Mouse (Mus musculus) ES-Bruce4 (cell line): ENCODE results near the gene Rpl19. TPM values are rescaled to one million over a fixed set of nuclear protein-coding genes. Genes with fewer than 3 reads are reported as not detected.

ENCODE experiments used
- H3K27ac ChIP-seq: 2 replicates; pipeline ENCODE4 v1.5.1; 2012; ENCODE audit warnings: low read length, inconsistent platforms; ENCODE audit not compliant: insufficient read depth
- H3K27me3 ChIP-seq: 2 replicates; pipeline ENCODE4 v1.6.1; 2012; ENCODE audit warnings: mild to moderate bottlenecking, low read length, inconsistent platforms; ENCODE audit not compliant: control insufficient read depth, poor library complexity, insufficient read depth, severe bottlenecking
- H3K36me3 ChIP-seq: 2 replicates; pipeline ENCODE4 v1.6.1; 2012; ENCODE audit warnings: inconsistent platforms, mild to moderate bottlenecking, low read length, moderate library complexity; ENCODE audit not compliant: control insufficient read depth, poor library complexity, insufficient read depth, severe bottlenecking
- H3K4me1 ChIP-seq: one replicate; pipeline ENCODE4 v1.8.1; 2011; ENCODE audit warnings: low read length; ENCODE audit not compliant: control insufficient read depth, insufficient read depth
- H3K4me3 ChIP-seq: 2 replicates; pipeline ENCODE4 v1.5.1; 2011; ENCODE audit warnings: low read depth, mild to moderate bottlenecking, low read length
- H3K9ac ChIP-seq: 2 replicates; pipeline ENCODE4 v1.6.1; 2012; ENCODE audit warnings: low read depth, mild to moderate bottlenecking, inconsistent platforms; ENCODE audit not compliant: poor library complexity, severe bottlenecking
- H3K9me3 ChIP-seq: replicated peaks from 2 replicates; pipeline ENCODE4 v1.6.1; 2012; ENCODE audit warnings: mild to moderate bottlenecking, low read length, inconsistent platforms; ENCODE audit not compliant: control insufficient read depth, poor library complexity, insufficient read depth, severe bottlenecking
- CTCF ChIP-seq: IDR thresholded peaks from one replicate; pipeline ENCODE4 v1.8.1; 2011; ENCODE audit warnings: low read depth, low read length
- EP300 ChIP-seq: IDR thresholded peaks from 2 replicates; pipeline ENCODE4 v1.6.1; 2011; ENCODE audit warnings: low read depth, low read length; ENCODE audit not compliant: insufficient read depth
- POLR2A ChIP-seq: IDR thresholded peaks from one replicate; pipeline ENCODE4 v1.8.1; 2011; ENCODE audit warnings: low read length; ENCODE audit not compliant: insufficient read depth
- polyA plus RNA-seq: library from polyadenylated mRNA; stranded (reverse); fragments of >200 nt; gene quantifications from 2 replicates; pipeline ENCODE4 v1.2.4, GENCODE M21; 2011; ENCODE audit warnings: low read depth; ENCODE audit not compliant: missing spikeins, insufficient read depth, insufficient read length

Gene Rpl19
- polyA plus RNA-seq, 1 experiment, result 2,020 TPM

GRCm38 (mm10) chr11:98061904-98062562 is 35.5 kb downstream of the Rpl19 start:
- Histone ChIP-seq H3K9me3 (no peaks in the 10 kb centered on the region), H3K36me3 (no peaks in the 10 kb centered on the region), H3K27ac (no peak overlapping the region), H3K4me3 (no peak overlapping the region), H3K4me1 (no peaks in the 10 kb centered on the region), H3K9ac (no peak overlapping the region), H3K27me3 (no peaks in the 10 kb centered on the region)
- TF ChIP-seq POLR2A (no peak), CTCF (no peak), EP300 (no peak)

- Histone ChIP-seq H3K36me3 (0 out of 2 replicates have a peak, but pooled peaks cover 3% of the 10 kb centered on the region), H3K27ac (no peak overlapping the region; the same call in none of the 2 replicates), H3K9me3 (peaks cover 24% of the 10 kb centered on the region), H3K4me1 (no peaks in the 10 kb centered on the region), H3K4me3 (no peak overlapping the region), H3K27me3 (no peaks in the 10 kb centered on the region), H3K9ac (peak overlapping the region; percentile 65; the same call in 1 of the 2 replicates)
- TF ChIP-seq CTCF (no peak), POLR2A (no peak), EP300 (no peak)
These were observed 39.7 kb downstream of the Rpl19 start for GRCm38 (mm10) chr11:98066201-98066600.

GRCm38 (mm10) chr11:98067255-98067654 is 40.7 kb downstream of the Rpl19 start:
- Histone ChIP-seq H3K36me3 (peaks cover 3% of the 10 kb centered on the region; the same call in 1 of the 2 replicates), H3K9me3 (peaks cover 35% of the 10 kb centered on the region), H3K4me3 (peak overlapping the region; percentile 32), H3K27me3 (no peaks in the 10 kb centered on the region), H3K27ac (peak overlapping the region; percentile 74), H3K9ac (peak overlapping the region; percentile 65), H3K4me1 (no peaks in the 10 kb centered on the region)
- TF ChIP-seq CTCF, result no peak
- TF ChIP-seq EP300, result no peak
- no peak for TF ChIP-seq POLR2A

GRCm38 (mm10) chr11:98073442-98073841 is 46.9 kb downstream of the Rpl19 start:
- H3K9me3 ChIP-seq, result peaks cover 43% of the 10 kb centered on the region
- H3K4me1 ChIP-seq, result no peaks in the 10 kb centered on the region
- H3K9ac ChIP-seq, result no peak overlapping the region
- H3K4me3 ChIP-seq, result no peak overlapping the region
- peaks cover 9% of the 10 kb centered on the region for H3K36me3 ChIP-seq
- no peak overlapping the region for H3K27ac ChIP-seq
- TF ChIP-seq EP300 (no peak), CTCF (no peak)
- H3K27me3 ChIP-seq, result no peaks in the 10 kb centered on the region

GRCm38 (mm10) chr11:98075195-98075808 is 48.8 kb downstream of the Rpl19 start:
- Histone ChIP-seq H3K9ac (no peak overlapping the region), H3K36me3 (peaks cover 5% of the 10 kb centered on the region), H3K9me3 (peaks cover 27% of the 10 kb centered on the region), H3K27ac (no peak overlapping the region), H3K27me3 (no peaks in the 10 kb centered on the region), H3K4me1 (no peaks in the 10 kb centered on the region), H3K4me3 (no peak overlapping the region)
- TF ChIP-seq CTCF (peak; percentile 76), EP300 (no peak)

- H3K27me3 ChIP-seq, result no peaks in the 10 kb centered on the region
- H3K27ac ChIP-seq, result no peak overlapping the region
- no peaks in the 10 kb centered on the region for H3K4me1 ChIP-seq
- H3K9me3 ChIP-seq, result peaks cover 13% of the 10 kb centered on the region
- peaks cover 5% of the 10 kb centered on the region for H3K36me3 ChIP-seq
- TF ChIP-seq POLR2A, result no peak
- TF ChIP-seq EP300, result no peak
- TF ChIP-seq CTCF, result no peak
- H3K4me3 ChIP-seq, result no peak overlapping the region
- no peak overlapping the region for H3K9ac ChIP-seq
These were observed 50.6 kb downstream of the Rpl19 start for GRCm38 (mm10) chr11:98077086-98077485.

Other genes starting within 250 kb of the Rpl19 start
- gene Rpl23, start 244.3 kb upstream of the Rpl19 start, polyA plus RNA-seq, result 777 and 842 TPM in 2 replicates
- 228 and 231 TPM in 2 replicates for gene Lasp1, start 227.7 kb upstream of the Rpl19 start, polyA plus RNA-seq
- gene B230217C12Rik, start 185.9 kb upstream of the Rpl19 start, polyA plus RNA-seq, result 2.8 and 3.4 TPM in 2 replicates
- gene Fbxo47, start 142.6 kb upstream of the Rpl19 start, polyA plus RNA-seq, result 2.5 and 2.8 TPM in 2 replicates
- gene Plxdc1, start 40.3 kb upstream of the Rpl19 start, polyA plus RNA-seq, result 3.0 and 3.3 TPM in 2 replicates
- gene Arl5c, start 30.5 kb upstream of the Rpl19 start, polyA plus RNA-seq, result 2.8 and 3.6 TPM in 2 replicates
- gene Cacnb1, start 3.7 kb upstream of the Rpl19 start, polyA plus RNA-seq, result 5.2 and 6.3 TPM in 2 replicates
- gene Stac2, start 26.8 kb downstream of the Rpl19 start, polyA plus RNA-seq, result 5.6 and 9.6 TPM in 2 replicates
- 44.5 and 45.8 TPM in 2 replicates for gene Fbxl20, start 123.7 kb downstream of the Rpl19 start, polyA plus RNA-seq
- 55.8 and 57.5 TPM in 2 replicates for gene Med1, start 166.6 kb downstream of the Rpl19 start, polyA plus RNA-seq
- 52.5 and 53.6 TPM in 2 replicates for gene Cdk12, start 176.3 kb downstream of the Rpl19 start, polyA plus RNA-seq